Mouse (Mus musculus): ENCODE data around the gene Cdk5rap1.
A peak's percentile ranks its signal among the peaks of the same experiment; 100 is the strongest.

Gene Cdk5rap1

DNA sequence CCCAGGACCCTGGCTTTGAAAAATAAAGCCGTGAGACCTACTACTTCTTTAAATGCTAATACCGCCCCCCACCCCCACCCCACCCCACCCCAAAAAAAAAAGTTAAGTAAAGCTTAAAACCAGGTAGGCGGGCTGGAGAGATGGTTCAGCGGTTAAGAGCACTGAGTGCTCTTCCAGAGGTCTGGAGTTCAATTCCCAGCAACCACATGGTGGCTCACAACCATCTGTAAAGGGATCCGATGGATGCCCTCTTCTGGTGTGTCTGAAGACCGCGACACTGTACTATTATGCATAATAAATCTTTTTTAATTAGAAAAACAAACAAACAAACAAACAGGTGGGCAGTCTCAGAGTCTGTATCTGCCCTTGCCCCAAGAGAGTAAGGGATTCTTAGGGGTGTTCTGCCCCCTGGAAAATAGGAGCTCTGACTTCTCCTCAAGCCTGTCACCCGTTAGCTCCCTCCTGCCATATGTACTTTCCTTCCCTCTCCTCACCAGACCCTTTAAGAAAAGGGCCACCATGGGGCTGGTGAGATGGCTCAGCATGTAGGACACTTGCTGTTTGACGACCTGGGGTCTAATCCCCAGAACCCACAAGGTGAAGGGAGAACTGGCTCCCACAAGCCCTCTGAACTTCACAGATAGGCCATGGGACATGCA lies at the start of gene Cdk5rap1:
TSS of gene Cdk5rap1 (minus strand) at position 169 of the 659 bp plus-strand sequence.
- DNase-seq (ENCODE audit: low spot score), result no peak

GRCm38 (mm10) chr2:154422181-154422580 lies 49.4 kb upstream of the Cdk5rap1 start:
- DNase-seq (ENCODE audit: low spot score), result no peak

DNA sequence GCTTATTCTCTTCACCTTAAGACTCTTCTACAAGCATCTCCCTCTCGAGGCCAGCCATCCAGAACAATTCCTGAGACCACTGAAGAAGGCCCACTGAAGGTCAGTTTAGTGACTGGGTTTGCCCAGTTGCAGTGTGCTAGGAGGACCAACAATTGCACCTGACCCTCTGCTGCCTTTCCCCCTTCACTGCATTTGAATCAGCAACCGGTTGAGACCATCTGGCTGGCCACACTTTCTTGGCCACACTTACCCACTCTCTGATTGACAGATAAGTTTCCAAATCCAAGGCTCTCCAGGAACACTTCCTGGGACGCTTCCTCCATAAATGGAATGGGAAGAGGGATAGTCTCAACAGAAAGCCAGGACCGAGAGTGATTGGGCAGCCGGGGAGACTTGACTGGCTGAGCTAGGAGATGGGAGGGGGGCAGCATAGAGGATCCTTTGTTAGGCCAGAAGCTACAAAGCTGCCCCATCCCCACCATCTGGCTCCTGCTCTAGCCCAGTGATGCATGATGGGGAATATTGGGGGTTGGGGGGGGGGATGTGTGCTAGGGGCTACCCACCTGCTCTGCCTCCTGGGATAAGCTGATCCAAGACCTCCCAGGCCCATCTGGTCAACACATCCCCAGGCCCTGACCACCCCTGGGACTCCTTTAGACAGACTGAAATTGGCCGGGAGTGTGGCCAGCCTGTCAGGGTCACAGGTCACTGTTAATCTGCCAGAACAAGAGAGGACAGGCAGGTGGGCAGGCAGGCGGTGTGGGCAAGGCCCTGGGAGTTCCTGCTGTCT lies 48.3 kb upstream of the Cdk5rap1 start:
- no peak for DNase-seq (ENCODE audit: low spot score)

- no peak for DNase-seq (ENCODE audit: low spot score)
Measured at GRCm38 (mm10) chr2:154419631-154420515, 47.1 kb upstream of the Cdk5rap1 start.

DNA sequence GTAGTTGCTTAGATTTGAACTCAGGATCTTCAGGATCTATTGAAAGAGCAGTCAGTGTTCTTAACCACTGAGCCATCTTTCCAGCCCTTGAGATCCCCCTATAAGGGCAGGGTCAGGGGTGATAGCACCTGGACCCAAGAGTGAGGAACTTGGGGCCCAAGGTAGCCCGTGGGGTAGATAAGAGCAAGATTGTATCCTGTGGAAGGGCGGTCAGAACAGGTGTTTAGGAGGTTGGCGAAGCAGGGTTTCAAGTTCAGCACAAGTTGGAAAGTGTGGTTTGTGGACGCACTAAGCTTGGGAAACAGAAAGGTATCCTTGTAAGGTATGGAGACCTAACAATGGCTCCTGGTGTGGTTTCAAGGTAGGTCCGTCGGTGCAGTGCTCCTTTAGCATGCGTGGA lies 45.2 kb upstream of the Cdk5rap1 start:
- DNase-seq (ENCODE audit: low spot score), result no peak

GRCm38 (mm10) chr2:154417107-154417506 lies 44.3 kb upstream of the Cdk5rap1 start:
- DNase-seq (ENCODE audit: low spot score), result peak; percentile 77

GRCm38 (mm10) chr2:154412018-154412666 lies 39.3 kb upstream of the Cdk5rap1 start:
- DNase-seq (ENCODE audit: low spot score), result no peak

GRCm38 (mm10) chr2:154410355-154410754 lies 37.5 kb upstream of the Cdk5rap1 start:
- DNase-seq (ENCODE audit: low spot score), result peak; percentile 70

DNA sequence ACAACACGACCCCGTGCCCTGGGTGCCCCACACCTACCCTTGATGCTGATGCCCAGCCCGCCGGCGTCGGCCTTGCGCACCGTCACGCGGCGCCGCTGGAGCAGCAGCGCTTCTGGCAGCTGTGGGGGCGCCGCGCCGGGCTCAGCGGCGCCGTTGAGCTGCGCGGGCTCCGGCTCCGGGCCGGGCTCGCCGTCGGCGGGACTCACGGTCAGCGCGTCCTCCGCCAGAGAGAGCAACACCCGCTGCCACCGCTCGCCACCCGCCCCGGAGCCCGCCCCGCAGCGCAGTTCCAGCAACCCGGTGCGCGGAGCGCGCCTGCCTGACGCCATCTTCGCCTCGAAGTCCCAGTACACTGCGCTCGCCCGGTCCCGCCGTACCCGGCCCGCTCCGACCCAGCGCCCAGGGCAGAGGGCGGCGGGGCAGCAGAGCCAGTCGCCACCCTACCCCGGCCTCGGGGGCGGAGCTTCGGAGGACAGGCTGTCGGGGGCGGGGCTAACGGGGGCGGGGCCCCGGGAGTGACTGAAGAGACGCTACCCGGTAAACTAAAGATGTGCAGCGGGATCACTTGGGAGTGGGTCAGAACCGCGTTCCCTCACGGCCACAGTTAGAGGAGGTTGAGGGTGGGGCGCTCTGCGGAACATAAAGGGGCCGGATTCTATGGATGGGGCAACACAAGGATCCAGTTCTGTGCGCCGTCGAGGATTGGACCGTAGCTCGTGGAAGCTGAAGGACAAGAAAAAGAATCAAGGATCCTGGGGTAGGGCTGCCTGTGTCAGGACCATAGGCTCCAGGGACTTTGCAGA lies 35.0 kb upstream of the Cdk5rap1 start, which contains the start of gene Snta1:
TSS of gene Snta1 (minus strand) at position 457 of the 803 bp plus-strand sequence.
- peak; percentile 79 for DNase-seq (ENCODE audit: low spot score)

DNA sequence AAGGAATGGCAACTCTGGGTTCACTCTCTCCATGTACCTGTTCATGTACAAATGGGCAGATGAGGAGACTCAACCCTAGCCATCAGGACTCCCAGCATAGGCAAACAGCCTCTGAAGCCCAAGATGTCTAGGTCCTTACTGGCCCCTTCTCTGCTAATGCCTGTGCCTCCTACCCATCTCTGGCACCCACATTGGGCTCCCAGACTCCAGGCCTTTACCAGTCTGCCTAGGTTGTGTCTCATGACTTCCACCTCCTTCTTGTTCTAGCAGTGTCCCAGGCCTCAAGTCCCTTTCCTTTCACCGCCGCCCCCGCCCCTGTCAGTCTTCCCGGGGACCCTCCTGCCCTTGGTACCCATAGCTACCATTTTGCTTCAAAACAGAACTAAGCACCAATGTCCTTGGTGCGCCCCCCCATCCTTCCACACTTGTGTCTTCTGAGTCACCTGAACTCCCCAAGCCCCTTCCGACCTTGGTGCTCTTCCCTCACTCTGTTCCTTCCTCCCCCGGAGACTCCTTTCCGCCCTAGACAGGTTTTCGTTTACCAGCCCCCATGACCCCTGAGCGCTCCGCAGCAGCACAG lies 34.3 kb upstream of the Cdk5rap1 start:
- DNase-seq (ENCODE audit: low spot score), result no peak

DNA sequence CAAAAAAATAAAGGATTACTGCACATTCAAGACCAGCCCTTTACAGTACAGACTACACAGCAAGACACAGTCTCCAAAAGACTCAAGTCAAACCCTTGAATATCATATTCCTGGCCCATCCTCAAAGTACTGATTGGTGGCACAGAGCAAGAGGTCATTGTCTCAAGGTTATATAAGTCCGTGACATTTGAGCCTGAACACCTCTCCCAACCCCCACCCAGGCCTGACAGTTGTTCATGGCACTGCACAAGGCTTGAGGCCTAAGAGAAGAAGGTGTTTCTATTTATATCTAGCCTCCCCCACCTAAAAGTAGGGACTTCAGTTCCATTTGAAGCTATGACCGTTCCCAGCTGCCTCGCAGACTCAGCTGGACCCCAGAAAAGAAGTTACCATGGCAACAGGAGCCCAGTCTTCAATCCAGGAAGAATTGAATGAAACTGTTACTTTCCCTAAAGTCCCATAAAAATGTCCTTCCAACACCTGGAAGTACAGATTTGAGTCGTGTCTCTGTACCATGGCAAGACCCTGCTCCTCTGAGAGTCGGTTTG lies 32.7 kb upstream of the Cdk5rap1 start:
- DNase-seq (ENCODE audit: low spot score), result no peak

DNA sequence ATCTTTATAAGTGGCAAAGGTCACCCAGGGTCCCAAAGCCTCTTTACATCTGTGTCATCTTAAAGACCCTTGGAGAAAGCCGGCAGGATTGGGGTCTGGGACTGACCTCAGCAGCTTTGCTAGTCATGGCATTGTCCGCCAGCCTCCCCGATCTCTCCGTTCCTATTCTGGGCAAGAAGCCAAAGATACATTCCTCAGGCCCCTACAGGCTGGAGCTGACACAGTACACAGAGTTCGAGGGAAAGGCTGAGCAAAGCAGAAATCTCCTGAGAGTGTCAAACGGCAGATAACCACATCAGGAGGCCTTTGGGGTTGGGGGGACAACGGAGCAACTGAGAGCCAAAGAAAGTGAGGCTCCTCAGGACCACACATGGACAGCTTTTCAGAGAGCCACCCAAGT lies 30.0 kb upstream of the Cdk5rap1 start:
- no peak for DNase-seq (ENCODE audit: low spot score)

DNA sequence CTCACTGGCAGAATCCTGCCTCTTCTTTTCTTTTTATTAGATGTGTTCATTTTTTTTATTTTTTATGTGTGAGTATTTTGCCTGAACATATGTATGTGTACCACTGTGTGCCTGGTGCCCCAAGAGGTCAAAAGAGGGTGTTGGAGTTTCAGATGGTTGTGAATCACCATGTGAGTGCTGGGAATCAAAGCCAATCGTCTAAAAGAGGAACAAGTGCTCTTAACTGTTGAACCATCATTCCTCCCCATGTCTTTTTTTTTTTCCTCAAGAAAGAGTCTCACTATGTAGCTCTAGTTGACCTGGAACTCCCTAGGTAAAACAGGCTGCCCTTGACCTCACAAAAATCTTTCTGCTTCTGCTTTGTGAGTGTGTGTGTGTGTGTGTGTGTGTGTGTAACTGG lies 29.2 kb upstream of the Cdk5rap1 start:
- no peak for DNase-seq (ENCODE audit: low spot score)

DNA sequence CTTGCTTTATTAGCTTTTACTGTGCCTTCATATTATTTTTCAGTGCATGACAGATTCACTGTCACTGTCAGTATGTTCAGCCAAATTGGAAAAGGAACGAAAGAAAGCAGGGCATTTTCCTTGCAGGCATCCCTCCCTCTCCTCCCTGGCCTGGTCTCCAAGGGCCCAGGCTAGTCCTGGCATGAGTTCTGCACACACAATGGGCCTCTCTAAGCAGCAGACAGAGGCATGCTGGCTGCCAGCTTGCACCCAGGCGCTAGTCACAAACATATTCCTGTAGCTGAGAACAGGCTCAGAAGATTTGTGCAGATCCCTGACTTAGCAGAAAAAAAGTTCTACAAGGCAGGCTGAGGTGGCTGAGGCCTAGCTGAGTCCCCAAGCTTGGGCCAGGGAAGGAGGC lies 26.5 kb upstream of the Cdk5rap1 start:
- DNase-seq (ENCODE audit: low spot score), result no peak

DNA sequence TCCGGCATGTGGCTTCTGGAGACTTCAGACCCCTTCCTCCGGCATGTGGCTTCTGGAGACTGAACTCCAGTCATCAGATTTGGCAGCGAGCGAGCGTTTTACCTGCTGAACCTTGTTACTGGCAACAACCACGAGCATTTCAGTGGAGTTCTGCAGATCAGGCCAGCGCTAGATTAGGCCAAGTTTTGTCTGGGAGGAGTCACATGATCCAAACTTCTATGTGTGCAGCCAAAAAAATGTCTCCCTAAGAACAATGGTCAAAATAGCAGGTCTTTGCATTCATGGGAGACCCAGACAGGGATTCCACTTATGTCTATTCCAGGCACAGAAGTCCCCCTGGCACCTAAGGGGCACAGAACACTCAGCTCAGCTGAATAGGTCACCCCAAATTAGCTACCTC lies 25.5 kb upstream of the Cdk5rap1 start:
- no peak for DNase-seq (ENCODE audit: low spot score)

DNA sequence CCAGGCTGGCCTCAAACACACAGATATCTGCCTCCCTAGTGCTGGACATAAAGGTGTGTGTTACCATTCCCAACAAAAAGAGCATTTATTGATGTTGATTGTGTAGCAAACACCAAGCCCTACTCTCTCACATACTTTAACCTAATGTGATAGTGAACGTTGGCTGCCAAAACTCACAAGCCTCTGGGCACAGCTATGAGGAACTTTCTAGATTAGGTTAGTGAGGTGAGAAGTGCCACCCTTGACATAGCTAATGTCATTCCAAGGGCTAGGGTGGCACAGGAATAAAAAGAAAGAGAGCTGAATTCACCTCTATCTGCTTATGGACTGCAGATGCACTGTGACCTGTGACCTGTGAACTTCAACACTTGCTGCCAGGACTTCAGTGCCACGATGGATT lies 23.7 kb upstream of the Cdk5rap1 start:
- no peak for DNase-seq (ENCODE audit: low spot score)

DNA sequence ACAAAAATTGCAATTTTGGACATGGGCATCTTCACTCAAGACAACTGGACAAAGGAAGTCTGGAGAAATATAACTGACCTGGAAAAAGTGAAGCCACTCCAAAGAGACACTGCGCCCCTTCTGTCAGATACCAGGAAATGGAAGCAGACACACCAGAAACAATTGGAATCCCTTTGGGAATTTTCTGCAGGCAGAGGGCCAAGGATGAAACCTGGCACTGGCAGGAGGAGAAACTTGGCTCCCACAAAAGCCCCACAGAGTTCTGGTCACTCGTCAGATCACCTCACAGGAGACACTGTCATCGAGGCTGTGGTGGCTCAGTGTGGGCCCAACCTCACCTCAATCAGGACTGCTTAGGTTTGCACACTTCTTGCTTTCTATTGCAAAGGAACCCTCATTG lies 21.8 kb upstream of the Cdk5rap1 start:
- no peak for DNase-seq (ENCODE audit: low spot score)

DNA sequence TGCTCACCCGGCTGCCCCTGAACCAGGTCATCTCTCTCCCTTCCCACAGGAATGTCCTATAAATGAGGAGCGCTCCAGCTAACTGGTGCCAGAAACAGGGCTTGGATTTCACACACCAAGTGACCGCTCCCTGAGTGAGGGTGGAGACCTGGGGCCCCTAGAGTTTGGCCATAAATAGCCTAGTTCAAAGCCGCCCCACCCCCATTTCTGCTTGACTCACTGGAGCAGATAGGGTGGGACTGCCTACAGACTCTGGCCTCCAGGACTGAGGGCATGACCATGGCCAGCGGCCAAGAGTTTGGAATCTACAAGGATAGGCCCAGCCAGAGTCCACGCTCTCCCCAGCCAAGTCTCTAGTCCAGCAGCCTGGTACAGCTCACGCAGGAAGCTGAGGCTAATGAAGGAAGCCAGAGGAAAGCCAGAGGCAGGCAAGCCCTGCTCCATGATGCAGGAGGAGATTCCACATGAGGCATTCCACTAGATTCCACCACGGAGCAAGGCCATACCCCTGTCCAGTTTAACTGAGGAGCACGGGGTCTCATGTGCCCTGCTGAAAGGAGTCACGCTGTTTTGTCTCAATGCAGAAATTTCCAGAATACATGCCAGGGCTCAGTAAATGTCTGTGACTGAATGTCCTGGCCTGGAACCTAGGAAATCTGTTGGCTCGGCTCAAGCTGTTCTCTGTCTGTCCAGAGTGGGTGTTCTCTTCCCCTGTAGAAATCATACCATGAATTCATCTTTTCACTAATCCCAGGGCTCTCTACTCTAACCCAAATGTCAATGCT lies 17.6 kb upstream of the Cdk5rap1 start:
- peak; percentile 70 for DNase-seq (ENCODE audit: low spot score)

DNA sequence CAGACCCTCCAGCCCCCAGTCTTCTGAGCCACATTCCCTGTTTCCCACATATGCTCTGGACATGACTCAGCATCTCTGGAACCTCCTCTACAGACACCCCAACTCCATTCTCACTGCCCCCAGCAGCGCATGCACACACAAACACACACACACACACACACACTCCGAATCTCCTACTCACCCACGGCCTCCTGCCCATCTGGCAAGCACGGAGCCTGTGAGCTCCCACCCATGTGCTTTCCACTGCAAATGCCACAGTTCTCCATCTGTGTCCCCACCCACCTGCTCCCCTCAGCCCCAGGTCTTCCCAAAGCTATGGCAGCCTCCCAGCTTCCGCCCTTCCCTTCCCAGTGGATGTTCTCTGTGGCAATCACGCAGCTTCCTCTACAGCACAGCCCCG lies 6.3 kb upstream of the Cdk5rap1 start:
- no peak for DNase-seq (ENCODE audit: low spot score)

All from ovary, postnatal 14 days (tissue).